Mouse (Mus musculus) effector memory CD4-positive, alpha-beta T cell, adult 7 months (primary cell): ENCODE measurements around the gene Rpl23. TPM values are rescaled to one million over a fixed set of nuclear protein-coding genes. Genes with fewer than 3 reads are reported as not detected.

Experiments used
- polyA plus RNA-seq: library from polyadenylated mRNA; unstranded; fragments of 100-300 nt; shearing (Covaris generic); gene quantifications from one replicate; pipeline ENCODE4 v1.2.1, GENCODE M21; 2017

Gene Rpl23
- 463 TPM for polyA plus RNA-seq

GRCm38 (mm10) chr11:97781832-97782563, at the start of gene Rpl23:
Gene Rpl23, minus strand, starts transcription at chr11:97782437.

GRCm38 (mm10) chr11:97798782-97799145, 16.5 kb upstream of the Rpl23 start, which contains the start of gene Lasp1:
Gene Lasp1, plus strand, starts transcription at chr11:97799000.

GRCm38 (mm10) chr11:97775808-97776496, 6.3 kb downstream of the Rpl23 start, which contains the start of gene 1700001P01Rik:
Gene 1700001P01Rik, minus strand, starts transcription at chr11:97775918.

GRCm38 (mm10) chr11:97766154-97766881, 15.9 kb downstream of the Rpl23 start, which contains the start of gene Cwc25:
Gene Cwc25, minus strand, starts transcription at chr11:97766556.

GRCm38 (mm10) chr11:97744063-97744717, 38.0 kb downstream of the Rpl23 start, which contains the start of gene Pip4k2b:
Gene Pip4k2b, minus strand, starts transcription at chr11:97744704.

Other genes with a start within 250 kb of the Rpl23 start
- gene Srcin1, start 206.3 kb downstream of the Rpl23 start, polyA plus RNA-seq, result not detected
- gene Epop, start 152.7 kb downstream of the Rpl23 start, polyA plus RNA-seq, result 17.6 TPM
- gene Mllt6, start 119.0 kb downstream of the Rpl23 start, polyA plus RNA-seq, result 4.9 TPM
- 53.1 TPM for gene Cisd3, start 96.6 kb downstream of the Rpl23 start, polyA plus RNA-seq
- gene Pcgf2, start 81.9 kb downstream of the Rpl23 start, polyA plus RNA-seq, result 3.0 TPM
- 303 TPM for gene Psmb3, start 79.0 kb downstream of the Rpl23 start, polyA plus RNA-seq
- 1.9 TPM for gene Pip4k2b, start 37.7 kb downstream of the Rpl23 start, polyA plus RNA-seq
- gene Cwc25, start 15.9 kb downstream of the Rpl23 start, polyA plus RNA-seq, result 66.2 TPM
- gene 1700001P01Rik, start 6.5 kb downstream of the Rpl23 start, polyA plus RNA-seq, result not detected
- gene Lasp1, start 16.6 kb upstream of the Rpl23 start, polyA plus RNA-seq, result 124 TPM
- gene B230217C12Rik, start 58.3 kb upstream of the Rpl23 start, polyA plus RNA-seq, result 1.3 TPM
- 0.59 TPM for gene Fbxo47, start 101.7 kb upstream of the Rpl23 start, polyA plus RNA-seq
- 2.2 TPM for gene Plxdc1, start 204.0 kb upstream of the Rpl23 start, polyA plus RNA-seq
- gene Arl5c, start 213.7 kb upstream of the Rpl23 start, polyA plus RNA-seq, result 116 TPM
- 14.7 TPM for gene Cacnb1, start 240.6 kb upstream of the Rpl23 start, polyA plus RNA-seq
- 1,592 TPM for gene Rpl19, start 244.3 kb upstream of the Rpl23 start, polyA plus RNA-seq